Mouse (Mus musculus): Measurements from ENCODE around the gene Prdm9.

- TF ChIP-seq CTCF (IDR thresholded peaks at IDR 0.05) (no peak), EP300 (IDR thresholded peaks at IDR 0.05) (no peak)
These were observed 24.0 kb upstream of the Prdm9 start for GRCm38 (mm10) chr17:15588116-15588515.

Data from lung, postnatal 0 days (tissue).